Mouse (Mus musculus): ENCODE measurements at regions not wholly inside any gene's neighbourhood (a gene's known extent, or its start where the extent isn't known, plus 50 kb on each side); places are given as distances from the start of the nearest gene placed in this dataset.

- no peak for DNase-seq
Observed at GRCm38 (mm10) chr4:55134339-55134738, 189.5 kb downstream of the Zfp462 start.

GRCm38 (mm10) chr4:55134791-55135190 is 189.9 kb downstream of the Zfp462 start:
- DNase-seq, result no peak

DNA sequence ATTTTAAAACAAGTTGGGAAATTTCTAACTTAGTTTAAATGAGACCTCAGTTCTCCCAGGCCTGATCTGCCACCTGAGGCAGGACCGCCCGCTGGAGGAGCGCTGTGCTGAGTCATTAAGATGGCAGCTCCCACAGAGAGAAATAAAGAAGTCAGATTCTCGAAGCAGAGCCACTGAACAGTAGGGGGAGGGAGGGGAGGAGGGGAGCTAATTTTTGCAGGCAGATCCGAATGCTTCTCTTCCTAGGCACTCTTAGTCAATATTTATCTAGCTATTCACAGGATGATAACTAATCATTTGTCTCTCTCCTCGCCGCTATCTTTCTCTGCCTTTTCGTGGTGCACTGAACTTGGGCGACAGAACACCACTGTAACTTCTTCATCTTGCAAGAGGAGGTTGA is 191.4 kb downstream of the Zfp462 start:
- DNase-seq, result no peak

- DNase-seq, result no peak
Observed at GRCm38 (mm10) chr4:55137781-55138394, 193.0 kb downstream of the Zfp462 start.

GRCm38 (mm10) chr4:55141317-55141716 is 196.5 kb downstream of the Zfp462 start:
- DNase-seq, result no peak

GRCm38 (mm10) chr4:55141923-55142732 is 197.3 kb downstream of the Zfp462 start:
- no peak for DNase-seq

- DNase-seq, result no peak
Observed at GRCm38 (mm10) chr4:55143400-55143799, 198.6 kb downstream of the Zfp462 start.

DNA sequence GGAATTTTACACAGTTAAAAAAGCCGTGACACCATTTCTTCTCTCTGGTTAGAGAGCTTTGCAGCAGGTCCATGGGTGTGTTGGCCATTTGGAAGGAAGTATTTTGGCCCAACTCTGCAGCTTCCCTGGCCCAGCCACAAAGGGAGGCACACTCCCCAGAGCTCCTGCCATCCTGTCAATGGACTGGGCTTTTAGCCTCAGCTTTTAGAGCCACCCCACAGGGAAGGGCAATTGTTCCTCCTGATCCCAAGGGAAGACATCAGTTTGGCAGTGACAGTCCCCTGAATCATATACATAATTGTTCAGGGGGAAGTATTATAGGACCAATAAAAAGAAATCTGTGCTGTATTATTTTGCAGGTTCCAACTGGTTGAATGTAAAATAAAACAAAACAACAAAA is 200.1 kb downstream of the Zfp462 start:
- no peak for DNase-seq

GRCm38 (mm10) chr4:55145968-55146367 is 201.1 kb downstream of the Zfp462 start:
- no peak for DNase-seq

DNA sequence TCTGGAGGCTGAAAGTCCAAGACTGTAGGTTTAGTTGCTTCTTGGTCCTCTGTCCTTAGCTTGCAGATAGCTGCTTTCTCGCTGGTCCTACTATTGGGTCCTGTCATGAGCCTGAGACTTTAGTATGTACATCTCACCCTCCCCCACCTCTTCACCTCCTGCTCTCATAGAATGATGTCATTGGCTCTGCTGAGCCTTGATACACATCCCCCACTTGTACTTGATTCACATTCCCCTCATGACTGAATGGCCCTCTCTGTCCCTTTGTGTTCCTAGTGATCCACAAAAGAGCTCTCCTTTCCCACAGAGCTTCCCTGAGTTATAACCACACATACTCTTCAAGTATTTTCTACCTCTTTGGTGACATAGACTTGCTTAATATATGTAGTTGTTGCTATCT is 201.5 kb upstream of the Rad23b start:
- DNase-seq, result no peak

GRCm38 (mm10) chr4:55154556-55154955 is 195.3 kb upstream of the Rad23b start:
- DNase-seq, result no peak

DNA sequence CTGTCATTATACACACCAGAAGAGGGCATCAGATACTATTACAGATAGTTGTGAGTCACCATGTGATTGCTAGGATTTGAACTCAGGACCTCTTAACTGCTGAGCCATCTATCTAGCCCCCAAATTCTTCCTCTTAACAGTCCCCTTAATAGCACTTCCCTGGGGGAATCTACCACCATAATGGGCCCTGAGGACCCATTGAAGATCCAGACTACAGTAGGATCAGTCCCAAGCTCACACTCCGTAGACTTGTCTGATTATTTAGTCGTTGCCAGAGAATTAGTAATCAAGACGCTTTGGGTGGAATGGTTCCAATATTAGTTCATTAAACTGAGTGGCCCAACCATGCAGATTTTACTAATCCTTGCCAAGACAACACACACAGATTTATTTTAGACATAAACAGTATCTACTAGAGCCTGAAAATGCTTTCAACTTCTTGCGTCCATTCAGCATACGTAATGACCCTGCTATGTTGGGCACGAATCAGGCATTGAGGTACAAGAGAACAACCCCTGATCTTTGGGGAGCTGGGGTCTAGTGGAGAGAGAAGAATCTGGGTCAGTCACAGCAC is 191.6 kb upstream of the Rad23b start:
- no peak for DNase-seq

DNA sequence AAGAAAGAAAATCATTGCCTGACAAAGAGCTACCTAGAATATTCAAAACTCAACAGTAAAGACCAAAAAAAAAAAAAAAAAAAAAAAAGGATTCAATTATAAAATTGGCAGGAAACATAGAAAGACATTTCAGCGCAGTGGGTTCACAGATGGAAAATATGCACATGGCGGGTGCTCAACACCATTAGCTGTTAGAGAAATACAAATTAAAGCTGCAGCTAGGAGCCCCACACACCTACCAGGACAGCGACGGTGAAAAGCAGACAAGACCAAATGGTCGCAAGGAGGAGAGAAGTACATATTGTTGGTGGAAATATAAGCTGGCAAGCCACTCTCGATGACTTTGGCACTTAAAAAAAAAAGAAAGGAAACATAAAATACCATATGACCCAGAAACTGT is 183.6 kb upstream of the Rad23b start:
- DNase-seq, result no peak

- DNase-seq, result no peak
Observed at GRCm38 (mm10) chr4:55169063-55169462, 180.8 kb upstream of the Rad23b start.

DNA sequence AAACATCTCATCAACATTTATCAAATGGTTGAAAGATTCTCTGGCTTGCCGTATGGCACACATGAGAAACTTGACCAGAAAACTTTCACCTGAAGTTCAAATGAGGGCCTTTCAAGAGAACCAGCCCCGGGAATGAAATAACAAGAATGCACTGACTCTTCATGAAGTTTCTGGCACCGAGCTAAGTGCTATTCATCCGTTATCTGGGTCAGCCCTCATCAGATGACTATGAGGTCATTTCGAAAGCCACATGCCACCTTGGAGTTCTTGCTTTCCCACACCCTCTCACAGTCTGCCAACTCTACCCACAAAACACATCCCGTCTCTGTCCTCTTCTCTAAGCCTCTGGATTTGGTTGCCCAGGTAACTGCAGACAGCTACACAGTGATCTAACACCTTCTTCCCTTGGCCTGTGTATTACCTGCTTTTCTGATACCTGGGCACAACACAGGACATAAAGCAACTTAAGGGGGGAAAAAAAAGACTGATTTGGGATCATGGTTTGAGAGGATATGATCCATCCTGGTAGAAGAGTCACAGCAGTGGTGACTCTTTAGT is 177.4 kb upstream of the Rad23b start:
- no peak for DNase-seq

DNA sequence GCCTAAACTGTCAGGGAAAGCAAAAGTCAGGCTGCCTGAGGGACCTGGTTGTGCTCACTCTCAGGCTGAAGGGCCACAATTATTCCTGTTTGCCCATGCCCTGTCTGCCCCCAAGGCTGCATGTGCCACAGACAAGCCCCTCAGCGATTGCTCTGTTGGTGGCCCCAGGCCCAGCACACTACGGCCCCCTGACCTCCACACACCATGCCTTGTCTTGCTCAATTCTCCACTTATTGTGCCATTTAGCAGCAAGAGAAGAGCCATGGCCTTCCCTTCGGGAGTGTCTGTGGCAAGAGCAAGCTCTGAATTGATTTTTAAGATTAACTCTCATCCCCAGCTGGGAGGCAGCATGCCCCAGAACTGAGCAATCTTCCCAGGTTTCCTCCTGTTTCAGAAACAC is 173.8 kb upstream of the Rad23b start:
- no peak for DNase-seq

GRCm38 (mm10) chr4:55179456-55179855 is 170.4 kb upstream of the Rad23b start:
- no peak for DNase-seq

DNA sequence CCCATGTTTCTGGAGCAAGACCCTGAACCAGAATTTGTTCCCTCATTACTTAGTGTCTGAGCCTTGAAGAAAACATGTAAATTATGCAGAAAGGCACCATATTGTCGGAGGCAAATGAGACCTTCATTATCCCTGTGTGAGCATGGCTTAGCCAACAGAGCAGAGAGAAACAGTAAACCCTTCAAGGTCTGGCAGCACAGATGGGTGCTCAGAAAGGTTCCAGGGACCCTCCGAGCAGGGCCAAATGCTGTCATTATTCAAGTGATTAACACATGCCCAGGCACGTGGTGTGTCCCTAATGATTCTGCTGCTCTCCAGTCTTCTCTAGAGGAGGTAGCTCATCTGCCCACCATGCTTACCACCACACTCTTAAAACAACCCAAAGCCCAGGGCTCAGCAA is 166.3 kb upstream of the Rad23b start:
- no peak for DNase-seq

- DNase-seq, result no peak
Observed at GRCm38 (mm10) chr4:55188716-55189115, 161.1 kb upstream of the Rad23b start.

GRCm38 (mm10) chr4:55190586-55190985 is 159.3 kb upstream of the Rad23b start:
- no peak for DNase-seq

DNA sequence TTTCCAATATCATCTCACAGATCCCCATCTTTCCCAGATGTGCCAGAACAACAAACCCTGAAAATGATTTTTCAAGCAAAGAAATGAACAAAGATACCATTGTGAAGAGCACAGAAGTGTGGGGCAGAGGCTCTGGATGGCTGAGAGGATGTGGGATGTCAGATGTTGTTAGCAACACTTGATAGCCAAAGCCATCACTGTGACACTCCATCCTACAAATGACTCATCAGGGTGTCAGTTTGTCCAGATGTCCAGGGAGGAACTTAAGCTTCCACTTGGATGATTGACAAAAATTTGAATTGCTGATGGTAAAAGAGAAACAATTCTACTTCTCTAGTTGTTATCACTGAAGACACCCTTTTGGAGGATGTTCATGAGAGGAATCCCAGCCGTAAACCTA is 155.8 kb upstream of the Rad23b start:
- no peak for DNase-seq

GRCm38 (mm10) chr4:55194552-55194951 is 155.3 kb upstream of the Rad23b start:
- no peak for DNase-seq

All from gastrocnemius, postnatal 10 days (tissue).